Mouse (Mus musculus) embryonic fibroblast, embryonic 13.5 days (primary cell): ENCODE results near the gene Gja1.

ENCODE experiments used
- CTCF ChIP-seq: IDR thresholded peaks from 2 replicates; pipeline ENCODE4 v1.5.1; 2011; ENCODE audit warnings: mild to moderate bottlenecking, control low read depth, low read length, moderate library complexity, borderline replicate concordance; ENCODE audit not compliant: insufficient read depth
- POLR2A ChIP-seq: IDR thresholded peaks from 2 replicates; pipeline ENCODE4 v1.6.1; 2011; ENCODE audit warnings: low read depth, mild to moderate bottlenecking, control low read depth, low read length, moderate library complexity

DNA sequence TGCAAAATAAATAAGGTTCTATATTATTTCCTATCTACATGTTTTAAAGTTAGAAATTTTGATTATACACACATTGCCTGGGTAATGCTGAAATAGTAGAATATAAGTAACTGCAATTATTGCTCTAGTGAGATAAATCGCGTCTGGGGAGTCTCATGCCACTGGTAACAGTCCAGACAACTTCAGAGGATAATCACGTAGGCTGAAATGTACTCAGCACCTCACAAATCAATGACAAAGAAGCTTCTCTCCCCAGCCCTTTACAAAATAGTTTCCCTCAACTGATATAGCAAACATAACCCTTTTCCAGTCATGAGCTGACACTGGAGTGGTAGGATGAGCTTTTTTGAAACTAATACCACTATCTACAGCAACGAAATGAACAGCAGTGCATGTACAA lies 71.9 kb downstream of the Gja1 start:
- TF ChIP-seq POLR2A (no peak), CTCF (no peak)
